Mouse (Mus musculus) stomach, embryonic 14.5 days (tissue): ENCODE results near the gene Brd3. TPM values are rescaled to one million over a fixed set of nuclear protein-coding genes. Genes with fewer than 3 reads are reported as not detected.

ENCODE experiments used
- ATAC-seq: fragments of 200-750 bp; cut with Nextera tagmentation; 2 replicates; pipeline ENCODE4 v1.8.0; 2017; ENCODE audit warnings: low read depth, moderate TSS enrichment; ENCODE audit not compliant: insufficient number of reproducible peaks, insufficient read depth, low FRiP score
- H3K27ac ChIP-seq: fragments of 300-500 bp; sonication (generic); 2 replicates; pipeline ENCODE4 v1.5.1; 2014; ENCODE audit warnings: mild to moderate bottlenecking, low read length, moderate library complexity, mixed read lengths
- H3K27me3 ChIP-seq: fragments of 300-500 bp; sonication (generic); 2 replicates; pipeline ENCODE4 v1.6.1; 2014; ENCODE audit warnings: low read length, control low read depth, mixed read lengths; ENCODE audit not compliant: control insufficient read depth, insufficient read depth
- H3K36me3 ChIP-seq: fragments of 300-500 bp; sonication (generic); 2 replicates; pipeline ENCODE4 v1.6.1; 2014; ENCODE audit warnings: mild to moderate bottlenecking, control low read depth, low read length, moderate library complexity, mixed read lengths; ENCODE audit not compliant: control insufficient read depth, insufficient read depth
- H3K4me1 ChIP-seq: fragments of 300-500 bp; sonication (generic); 2 replicates; pipeline ENCODE4 v1.6.1; 2014; ENCODE audit warnings: low read length, control low read depth, mixed read lengths; ENCODE audit not compliant: control insufficient read depth, insufficient read depth
- H3K4me2 ChIP-seq: fragments of 300-500 bp; sonication (generic); replicated peaks from 2 replicates; pipeline ENCODE4 v1.6.1; 2014; ENCODE audit warnings: low read depth, low read length, control low read depth
- H3K4me3 ChIP-seq: fragments of 300-500 bp; sonication (generic); 2 replicates; pipeline ENCODE4 v1.5.1; 2014; ENCODE audit warnings: low read depth, low read length, control low read depth
- H3K9ac ChIP-seq: fragments of 300-500 bp; sonication (generic); replicated peaks from 2 replicates; pipeline ENCODE4 v1.6.1; 2014; ENCODE audit warnings: low read depth, mild to moderate bottlenecking, control low read depth, low read length, moderate library complexity, mixed read lengths
- H3K9me3 ChIP-seq: fragments of 300-500 bp; sonication (generic); 2 replicates; pipeline ENCODE4 v1.6.1; 2016; ENCODE audit warnings: low read depth, low read length, control low read depth; ENCODE audit not compliant: control insufficient read depth
- WGBS: fragments of 180-500 bp; shearing (Covaris S2); extraction: QIAGEN DNeasy Blood & Tissue Kit; methylation state at CpG from one replicate; pipeline ENCODE4 v1.1.7; 2014; 5-methylcytosine and 5-hydroxymethylcytosine counted together
- polyA plus RNA-seq: library from polyadenylated mRNA; unstranded; fragments of >200 nt; fragmentation: Nextera tagmentation; extraction: Ambion mirVana; gene quantifications from 2 replicates; pipeline ENCODE4 v1.2.1, GENCODE M21; 2014

The Brd3 gene
- polyA plus RNA-seq, 1 experiment from 2014 or later, result 134 TPM

DNA sequence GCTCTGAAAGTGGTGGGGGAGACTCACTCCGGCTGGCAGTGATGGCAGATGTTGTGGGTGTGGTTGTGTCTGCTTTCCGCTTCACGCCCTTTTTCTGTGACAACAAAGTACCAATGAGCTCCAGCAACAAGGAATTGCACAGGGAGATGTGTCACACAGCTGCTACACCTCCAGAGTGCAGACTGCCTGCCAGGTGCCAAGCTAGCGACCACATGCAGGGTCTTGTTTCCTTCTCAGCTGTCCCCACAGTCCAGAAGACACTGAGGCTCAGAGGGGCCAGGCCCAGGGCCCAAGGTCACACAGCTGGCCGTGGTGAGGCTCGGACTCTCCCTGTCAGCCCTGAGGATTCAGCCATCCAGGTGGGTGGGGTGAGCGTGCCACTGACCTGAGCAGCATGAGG lies 47.7 kb downstream of the Brd3 start:
- ATAC-seq, result no peak
- Histone ChIP-seq H3K36me3 (peaks cover 94% of the 10 kb centered on the region), H3K9me3 (no peaks in the 10 kb centered on the region), H3K27me3 (no peaks in the 10 kb centered on the region), H3K27ac (no peak overlapping the region), H3K4me1 (no peaks in the 10 kb centered on the region), H3K9ac (no peak overlapping the region), H3K4me2 (no peak overlapping the region), H3K4me3 (no peak overlapping the region)
- 86% methylated on average over 7 of the region's 7 CpGs for WGBS

GRCm38 (mm10) chr2:27450226-27450625 lies 57.2 kb downstream of the Brd3 start:
- ATAC-seq, result no peak
- no peak overlapping the region for H3K27ac ChIP-seq
- no peak overlapping the region for H3K9ac ChIP-seq
- 80% methylated on average over 14 of the region's 14 CpGs for WGBS
- H3K4me2 ChIP-seq, result no peak overlapping the region
- H3K36me3 ChIP-seq, result peaks cover 90% of the 10 kb centered on the region
- no peaks in the 10 kb centered on the region for H3K9me3 ChIP-seq
- H3K4me1 ChIP-seq, result no peaks in the 10 kb centered on the region
- no peaks in the 10 kb centered on the region for H3K27me3 ChIP-seq
- no peak overlapping the region for H3K4me3 ChIP-seq

GRCm38 (mm10) chr2:27447782-27448181 lies 59.7 kb downstream of the Brd3 start:
- peaks cover 70% of the 10 kb centered on the region for H3K36me3 ChIP-seq

DNA sequence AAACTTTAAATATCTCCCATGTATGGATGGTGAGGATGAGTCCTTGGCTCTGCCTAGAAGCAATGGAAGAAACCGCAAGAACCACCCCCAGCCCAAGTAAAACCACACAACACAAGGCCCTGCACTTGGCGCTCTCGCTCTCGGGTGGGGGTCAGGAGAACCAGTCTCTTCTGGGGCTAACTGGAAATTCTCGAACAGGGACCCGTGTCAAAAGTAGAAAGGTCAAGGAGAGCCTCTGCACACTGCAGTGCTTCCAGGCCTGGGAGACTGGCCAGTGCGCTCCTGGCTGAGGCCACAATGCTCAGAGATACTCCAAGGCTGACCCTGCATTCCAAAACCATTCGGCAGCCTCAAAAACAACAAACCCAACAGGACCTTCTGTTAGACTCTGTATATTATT lies 60.6 kb downstream of the Brd3 start:
- H3K36me3 ChIP-seq, result peaks cover 61% of the 10 kb centered on the region
- H3K9ac ChIP-seq, result no peak overlapping the region
- WGBS, result 93% methylated on average over 8 of the region's 8 CpGs
- H3K4me1 ChIP-seq, result 0 out of 2 replicates have a peak, but pooled peaks cover 6% of the 10 kb centered on the region
- H3K27me3 ChIP-seq, result no peaks in the 10 kb centered on the region
- H3K4me3 ChIP-seq, result no peak overlapping the region
- no peak for ATAC-seq
- no peaks in the 10 kb centered on the region for H3K9me3 ChIP-seq
- H3K27ac ChIP-seq, result no peak overlapping the region
- H3K4me2 ChIP-seq, result no peak overlapping the region

More at GRCm38 (mm10) chr2:27447782-27448181, 59.7 kb downstream of the Brd3 start:
- Histone ChIP-seq H3K27me3 (no peaks in the 10 kb centered on the region), H3K9me3 (no peaks in the 10 kb centered on the region), H3K4me2 (no peak overlapping the region), H3K9ac (no peak overlapping the region), H3K27ac (no peak overlapping the region), H3K4me3 (no peak overlapping the region), H3K4me1 (0 out of 2 replicates have a peak, but pooled peaks cover 5% of the 10 kb centered on the region)
- WGBS, result 87% methylated on average over 5 of the region's 5 CpGs
- ATAC-seq, result no peak

GRCm38 (mm10) chr2:27445910-27446309 lies 61.6 kb downstream of the Brd3 start:
- Histone ChIP-seq H3K27ac (no peak overlapping the region), H3K9me3 (no peaks in the 10 kb centered on the region), H3K27me3 (no peaks in the 10 kb centered on the region), H3K4me1 (0 out of 2 replicates have a peak, but pooled peaks cover 6% of the 10 kb centered on the region), H3K9ac (no peak overlapping the region), H3K4me2 (no peak overlapping the region), H3K36me3 (peaks cover 52% of the 10 kb centered on the region), H3K4me3 (no peak overlapping the region)
- ATAC-seq, result no peak
- WGBS, result 83% methylated on average over 3 of the region's 3 CpGs

DNA sequence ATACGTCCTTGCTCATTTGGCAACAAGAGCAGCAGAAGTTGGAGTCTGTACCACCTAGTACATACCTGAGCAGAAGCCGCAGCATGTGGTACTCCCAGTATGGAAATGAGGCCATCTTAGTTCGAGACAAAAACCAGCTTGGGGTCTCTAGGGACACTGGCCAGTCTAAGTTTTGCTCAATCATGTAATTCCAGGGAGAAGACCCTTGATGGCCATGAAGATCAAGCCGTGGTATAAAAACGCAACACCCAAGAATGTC lies 64.1 kb downstream of the Brd3 start:
- Histone ChIP-seq H3K4me1 (0 out of 2 replicates have a peak, but pooled peaks cover 7% of the 10 kb centered on the region), H3K4me2 (peak overlapping the region; percentile 77; the same call in 1 of the 2 replicates), H3K36me3 (peaks cover 29% of the 10 kb centered on the region), H3K27me3 (no peaks in the 10 kb centered on the region), H3K4me3 (no peak overlapping the region), H3K27ac (no peak overlapping the region), H3K9ac (no peak overlapping the region), H3K9me3 (no peaks in the 10 kb centered on the region)
- 74% methylated on average over 5 of the region's 5 CpGs for WGBS
- ATAC-seq, result no peak

GRCm38 (mm10) chr2:27442708-27443449 lies 64.6 kb downstream of the Brd3 start:
- WGBS, result 30% methylated on average over 20 of the region's 20 CpGs
- Histone ChIP-seq H3K27ac (peak overlapping the region; percentile 61; the same call in 1 of the 2 replicates), H3K9me3 (no peaks in the 10 kb centered on the region), H3K27me3 (no peaks in the 10 kb centered on the region), H3K36me3 (peaks cover 24% of the 10 kb centered on the region), H3K4me1 (0 out of 2 replicates have a peak, but pooled peaks cover 10% of the 10 kb centered on the region), H3K4me2 (peak overlapping the region; percentile 77), H3K9ac (peak overlapping the region; percentile 48), H3K4me3 (peak overlapping the region; percentile 55)
- ATAC-seq, result peak; percentile 54; the same call in 1 of the 2 replicates

DNA sequence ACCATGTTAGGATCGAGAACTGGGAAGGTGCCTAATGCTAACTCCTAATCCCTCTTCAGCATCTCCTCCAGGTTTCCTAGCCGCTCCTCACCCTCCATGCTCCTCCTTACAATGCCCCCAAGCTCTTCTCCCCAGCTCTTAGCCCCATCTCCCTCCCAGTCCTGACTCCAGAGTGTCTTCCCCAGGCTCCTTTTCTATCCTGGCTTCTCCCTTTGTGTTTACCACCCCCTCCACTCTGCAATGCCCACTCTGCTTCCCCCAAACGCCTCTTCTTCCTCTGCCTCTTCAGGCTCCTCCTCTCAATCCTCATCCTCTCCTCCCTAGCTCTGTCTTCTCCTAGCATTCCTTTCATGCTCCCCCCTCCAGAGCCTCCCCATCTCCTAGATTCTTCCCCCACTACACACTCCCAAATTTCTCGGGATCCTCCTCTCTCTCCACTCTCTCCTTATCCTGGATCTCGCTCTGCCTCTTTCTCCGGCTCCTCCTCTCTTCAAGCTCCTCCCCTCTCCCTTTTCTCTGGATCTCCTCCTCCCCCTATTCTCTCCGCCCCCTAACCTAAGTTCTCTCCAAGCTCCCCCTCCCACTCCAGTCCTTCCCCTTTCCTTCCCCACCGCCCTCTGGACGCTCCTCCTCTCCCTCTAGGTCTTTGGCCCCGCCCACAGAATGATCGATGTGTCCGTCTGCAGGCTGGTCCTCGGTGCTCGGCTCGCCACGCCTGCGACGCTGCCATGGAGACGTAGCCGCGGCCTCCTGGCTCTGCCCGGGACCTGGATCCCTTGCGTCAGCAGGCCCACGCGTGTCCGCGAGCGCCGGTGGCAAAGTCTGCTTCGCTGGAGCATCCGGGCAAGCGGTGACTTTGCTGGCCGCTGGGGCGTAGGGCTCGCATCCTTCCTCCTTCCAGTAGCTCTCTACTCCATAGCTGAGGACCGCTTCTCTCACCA lies 65.4 kb downstream of the Brd3 start, which contains the start of gene Brd3os:
Gene Brd3os (plus strand): TSS at position 558 of the 941 bp plus-strand sequence.
- Histone ChIP-seq H3K4me3 (peak within 1 kb of the TSS; percentile 55), H3K27ac (peak within 1 kb of the TSS; percentile 84; the same call in 1 of the 2 replicates), H3K27me3 (no peaks in the 10 kb centered on the region), H3K9ac (peak within 1 kb of the TSS; percentile 48), H3K9me3 (no peaks in the 10 kb centered on the region), H3K4me2 (peak within 1 kb of the TSS; percentile 77), H3K36me3 (peaks cover 17% of the 10 kb centered on the region), H3K4me1 (0 out of 2 replicates have a peak, but pooled peaks cover 10% of the 10 kb centered on the region)
- 2% methylated on average over 36 of the region's 36 CpGs for WGBS
- peak; percentile 90 for ATAC-seq
